Mouse (Mus musculus) left cerebral cortex, postnatal 25 days (tissue): Measurements from ENCODE around the gene Kcnk13. TPM values are rescaled to one million over a fixed set of nuclear protein-coding genes. Genes with fewer than 3 reads are reported as not detected.

Experiments
- DNase-seq, 2 experiments: peaks; one replicate each; pipeline ENCODE4 v3.0.0; 2022; ENCODE audit warnings: low spot score in 2 of 2, mixed read lengths in 1 of 2
- intact Hi-C: fragments of 180-260 bp; cut with DNase I; formaldehyde crosslinking; loops from one replicate; pipeline ENCODE4 v1.15.1; 2025
- total RNA-seq, 2 experiments: library from RNA; stranded (reverse); gene quantifications; 2 replicates each; pipeline ENCODE4 v1.2.3; 2021

Kcnk13 gene
- total RNA-seq, 2 experiments from 2014 or later = 5.9 to 7.2 TPM

DNA sequence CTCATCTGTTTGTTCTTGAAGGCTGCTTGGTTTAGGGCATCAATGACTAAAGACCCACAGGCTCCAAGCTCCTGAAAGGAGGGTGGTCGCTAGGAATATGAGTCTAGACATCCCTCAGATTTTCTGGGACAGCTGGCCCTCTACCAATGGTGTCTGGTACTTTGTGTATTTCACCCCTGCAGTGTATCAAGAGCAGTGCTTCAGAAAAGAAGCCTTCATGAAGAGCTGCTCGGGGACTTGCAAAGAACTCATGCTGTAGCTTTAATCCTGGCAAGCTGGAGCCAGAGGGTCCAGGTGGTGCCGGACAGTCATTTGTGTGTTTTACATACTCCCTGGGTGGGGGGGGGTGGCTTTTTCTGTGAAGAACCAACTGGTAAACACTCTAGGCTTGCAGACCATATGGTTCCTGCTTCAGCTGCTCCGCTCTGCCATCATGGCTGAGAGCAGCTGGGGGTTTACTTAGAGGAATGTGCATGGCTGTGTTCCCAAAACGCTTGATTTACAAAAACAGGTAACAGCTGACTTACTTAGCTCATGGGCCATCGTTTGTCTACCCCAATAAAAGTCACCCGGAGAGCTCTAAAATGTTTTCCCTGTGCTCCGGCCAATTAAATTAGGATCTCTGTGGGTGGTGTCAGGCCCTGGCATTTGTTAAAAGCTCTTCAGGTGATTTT is 38.8 kb downstream of the Kcnk13 start:
- peak in 1 of 2 experiments; percentile 16 for DNase-seq
- intact Hi-C loops = no loop called here

DNA sequence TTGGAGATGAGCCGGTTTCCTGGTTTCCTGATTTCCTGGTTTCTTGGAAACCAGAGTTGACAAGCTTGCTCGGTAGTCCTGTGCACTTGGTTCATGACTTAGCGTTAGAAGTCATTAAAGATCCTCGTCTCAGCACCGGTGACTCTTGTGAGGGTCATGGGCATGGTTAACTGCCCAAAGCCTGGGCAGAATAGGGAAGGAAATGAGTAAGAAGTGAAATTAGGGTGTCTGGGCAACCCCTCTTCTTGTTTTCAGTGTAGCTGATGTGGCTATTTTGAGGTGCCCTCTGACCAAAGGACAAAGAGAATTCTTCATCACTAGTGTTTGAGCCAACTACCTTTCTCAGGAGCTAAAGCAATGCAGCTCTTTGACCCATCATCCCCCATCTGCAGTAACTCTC is 41.0 kb downstream of the Kcnk13 start:
- DNase-seq = no peak
- intact Hi-C loops = no loop called here

DNA sequence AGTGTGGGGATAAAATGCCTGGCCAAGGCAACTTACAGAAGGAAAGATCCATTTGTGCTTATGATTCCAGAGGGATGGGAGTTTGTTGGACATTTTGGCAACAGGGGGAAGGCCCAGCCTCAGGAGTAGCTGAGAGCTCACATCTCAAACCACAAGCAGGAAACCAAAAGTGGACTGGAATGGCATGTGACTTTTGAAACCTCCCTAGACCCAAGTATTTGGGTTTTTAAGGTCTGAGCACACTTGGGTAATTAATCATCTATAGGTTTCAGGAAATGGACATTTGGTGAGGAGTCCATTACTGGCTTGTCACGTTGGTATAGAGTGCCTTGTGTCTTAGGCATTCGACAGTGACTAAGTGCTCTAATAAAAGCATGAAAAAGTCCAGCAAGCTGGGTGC is 42.4 kb downstream of the Kcnk13 start:
- no peak for DNase-seq
- intact Hi-C loops = no loop called here

GRCm38 (mm10) chr12:100012839-100013238 is 48.5 kb downstream of the Kcnk13 start:
- intact Hi-C loops = no loop called here
- DNase-seq = no peak

GRCm38 (mm10) chr12:100015146-100015545 is 50.8 kb downstream of the Kcnk13 start:
- no peak for DNase-seq
- intact Hi-C loops = no loop called here

GRCm38 (mm10) chr12:100017709-100018108 is 53.4 kb downstream of the Kcnk13 start:
- peak in 1 of 2 experiments; percentile 12 for DNase-seq
- intact Hi-C loops = no loop called here

GRCm38 (mm10) chr12:100022490-100022889 is 58.2 kb downstream of the Kcnk13 start:
- intact Hi-C loops = no loop called here
- DNase-seq = no peak

- intact Hi-C loops = no loop called here
- DNase-seq = no peak
Measured at GRCm38 (mm10) chr12:100023821-100024365, 59.6 kb downstream of the Kcnk13 start.

DNA sequence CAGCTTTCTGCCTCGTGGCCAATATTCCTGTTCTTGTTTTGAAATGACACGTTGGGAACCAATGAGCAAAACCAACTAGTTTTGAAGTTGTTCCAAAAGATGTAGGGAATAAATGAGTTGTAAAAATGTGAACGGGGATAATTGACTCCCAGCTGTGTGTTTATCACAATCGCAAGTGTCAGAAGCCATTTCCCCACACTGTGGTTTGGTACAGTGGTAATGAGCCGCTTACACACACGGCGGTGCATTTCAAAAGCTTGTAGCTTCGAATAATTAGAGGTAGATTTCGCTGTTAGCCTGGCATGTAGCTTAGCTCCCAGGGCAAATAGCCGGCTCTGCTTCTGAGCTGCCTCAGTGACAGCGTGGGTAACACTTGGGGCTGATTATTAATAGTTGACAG is 61.4 kb downstream of the Kcnk13 start:
- intact Hi-C loops = no loop called here
- DNase-seq = no peak

- no peak for DNase-seq
- intact Hi-C loops = no loop called here
Measured at GRCm38 (mm10) chr12:100026715-100027245, 62.5 kb downstream of the Kcnk13 start.

- intact Hi-C loops = no loop called here
- DNase-seq = no peak
Measured at GRCm38 (mm10) chr12:100027281-100027680, 63.0 kb downstream of the Kcnk13 start.

DNA sequence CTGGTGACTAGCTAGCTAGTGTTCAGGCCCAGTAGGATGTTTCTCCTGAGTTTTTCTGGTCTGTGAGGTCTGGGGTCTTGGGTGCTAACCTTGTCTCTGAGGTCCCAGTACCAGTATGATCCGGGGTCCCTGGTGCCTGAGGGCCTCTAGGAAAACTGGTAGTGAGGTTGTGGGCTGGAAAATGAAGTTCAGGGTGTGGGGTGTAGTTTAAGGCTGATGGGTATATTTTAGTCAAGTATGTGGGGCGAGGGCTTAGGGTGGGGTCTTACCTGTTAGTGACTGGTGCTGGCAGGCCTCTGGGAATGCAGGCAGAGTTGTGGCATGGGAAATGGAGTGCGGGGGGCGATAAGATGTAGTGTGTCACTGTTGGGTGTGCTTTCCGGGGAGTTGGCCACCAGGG is 67.4 kb downstream of the Kcnk13 start:
- intact Hi-C loops = no loop called here
- DNase-seq = no peak

DNA sequence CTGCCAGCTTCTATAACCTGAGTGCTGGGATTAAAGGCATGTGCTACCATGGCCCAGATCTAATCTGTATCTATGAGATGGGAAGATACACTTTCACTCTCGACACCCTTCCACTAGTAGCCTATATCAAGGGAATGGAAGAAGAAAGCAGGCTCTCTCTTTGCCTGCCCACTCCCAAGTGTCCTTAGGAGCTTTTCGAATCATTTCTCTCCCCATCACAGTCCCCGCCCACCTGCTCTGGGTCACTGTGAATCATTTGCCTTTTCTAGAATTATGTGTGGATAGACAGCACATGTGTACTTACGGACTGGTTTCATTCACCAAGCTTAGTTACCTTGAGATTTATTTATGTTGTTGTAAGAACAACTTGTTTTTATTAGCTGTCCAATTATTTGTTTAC is 68.2 kb downstream of the Kcnk13 start:
- no peak for DNase-seq
- intact Hi-C loops = no loop called here

DNA sequence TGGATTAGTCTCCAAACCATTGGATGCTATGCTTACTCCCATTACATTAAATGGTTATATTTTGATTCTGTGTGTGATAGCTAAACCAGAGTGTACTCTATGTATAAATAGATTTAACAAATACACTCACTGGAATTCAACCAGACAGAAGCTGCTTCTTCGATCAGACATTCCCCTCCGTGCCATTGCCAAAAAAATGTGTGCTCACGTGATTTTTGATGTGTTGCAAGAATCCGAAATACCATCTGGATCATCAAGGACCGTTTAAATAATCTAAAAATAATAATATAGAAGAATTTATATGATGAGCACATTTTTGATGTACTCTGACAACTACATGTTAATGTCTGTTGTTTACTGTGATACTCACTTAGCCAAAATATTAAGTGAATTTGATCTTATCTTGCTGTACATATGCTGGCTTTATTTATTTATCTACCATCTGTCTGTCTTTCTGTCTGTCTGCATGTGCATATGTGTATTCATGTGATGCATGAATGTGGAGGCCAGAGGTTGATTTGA is 74.5 kb downstream of the Kcnk13 start:
- intact Hi-C loops = no loop called here
- no peak for DNase-seq

DNA sequence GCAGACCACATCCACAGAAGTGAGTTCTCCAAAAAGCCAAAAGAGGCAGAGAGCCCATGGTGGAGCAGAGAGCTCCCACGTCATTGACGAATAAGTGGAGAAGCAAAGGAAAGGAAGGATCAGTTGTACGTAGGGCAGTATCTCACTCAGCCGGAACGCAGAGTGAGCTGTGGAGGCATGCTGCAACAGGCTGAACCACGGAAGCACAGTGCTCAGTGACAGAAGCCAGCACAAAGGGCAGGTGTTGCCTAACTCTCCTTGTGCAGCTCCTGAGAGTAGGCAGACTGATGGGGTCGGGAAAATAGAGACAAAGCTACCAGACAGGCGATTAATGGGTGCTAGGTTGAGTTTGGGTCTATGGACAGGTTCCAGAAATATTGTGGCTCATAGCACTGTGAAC is 77.8 kb downstream of the Kcnk13 start:
- intact Hi-C loops = no loop called here
- DNase-seq = no peak

GRCm38 (mm10) chr12:100044704-100045103 is 80.4 kb downstream of the Kcnk13 start:
- intact Hi-C loops = no loop called here
- peak in 1 of 2 experiments; percentile 29 for DNase-seq

GRCm38 (mm10) chr12:100050552-100050951 is 86.3 kb downstream of the Kcnk13 start:
- intact Hi-C loops = no loop called here
- no peak for DNase-seq

DNA sequence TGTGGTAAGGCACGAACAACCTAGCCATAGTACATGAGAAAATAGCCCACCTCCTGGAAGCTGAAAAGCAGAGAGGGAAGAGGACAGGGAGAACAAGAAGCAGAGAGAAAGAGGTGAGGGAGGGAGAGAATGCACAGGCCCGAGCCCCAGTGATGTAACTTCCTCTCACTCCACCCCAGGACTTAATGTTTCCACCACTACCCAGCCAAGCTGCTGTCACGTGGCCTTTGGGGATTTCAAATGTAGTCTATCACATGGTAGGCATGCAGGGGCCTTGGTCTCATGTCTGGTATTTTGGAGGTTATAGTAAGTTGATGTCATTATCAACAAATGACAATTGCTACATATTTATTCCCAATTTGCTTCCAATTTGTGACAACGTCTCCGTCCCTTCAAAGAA is 89.3 kb downstream of the Kcnk13 start:
- no peak for DNase-seq
- intact Hi-C loops = no loop called here

GRCm38 (mm10) chr12:100061071-100061470 is 96.8 kb downstream of the Kcnk13 start:
- intact Hi-C loops = no loop called here
- no peak for DNase-seq

DNA sequence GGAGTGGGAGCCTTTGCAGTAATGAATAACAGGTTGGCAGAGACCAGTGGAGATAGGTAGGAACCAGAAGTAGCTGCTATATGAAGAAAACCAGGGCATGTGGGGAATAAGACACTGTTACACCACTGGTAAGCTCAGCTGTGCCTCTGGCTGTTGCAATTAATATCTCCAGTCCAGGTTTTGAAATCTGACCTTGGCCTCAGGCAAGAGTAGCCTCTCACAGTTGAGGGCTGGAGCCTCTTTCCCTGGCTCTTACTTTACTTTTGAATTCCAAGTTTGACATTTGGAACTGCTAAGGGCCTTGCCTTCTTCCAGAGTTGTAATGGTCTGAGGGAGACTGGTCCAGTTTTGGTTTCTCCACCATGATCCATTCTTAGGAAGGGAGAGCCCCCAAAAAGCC is 97.5 kb downstream of the Kcnk13 start:
- no peak for DNase-seq
- intact Hi-C loops = no loop called here

DNA sequence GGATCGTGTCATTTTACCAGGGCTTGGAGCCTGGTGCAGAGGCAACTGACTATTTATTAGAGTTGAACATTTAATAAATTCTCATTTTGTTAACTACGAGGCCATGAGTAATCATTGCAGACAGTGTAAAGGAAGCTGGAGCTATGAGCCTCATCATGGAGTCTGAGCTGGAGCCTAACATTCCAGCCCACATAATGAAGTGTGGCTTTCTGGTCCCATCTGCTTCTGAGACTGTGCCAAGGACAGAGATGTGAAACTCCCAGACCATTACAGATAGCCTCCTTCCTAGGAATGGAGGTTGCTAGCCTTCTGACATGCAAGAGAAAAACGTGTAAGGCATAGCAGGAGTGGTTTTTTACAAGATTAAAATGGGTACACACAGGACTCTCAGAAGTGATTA is 98.3 kb downstream of the Kcnk13 start:
- intact Hi-C loops = no loop called here
- DNase-seq = no peak
